Mouse (Mus musculus): ENCODE results near the gene Gm12845. TPM values are rescaled to one million over a fixed set of nuclear protein-coding genes. Genes with fewer than 3 reads are reported as not detected.
"Not testable (repeated sequence)": the region's sequence is repeated elsewhere in the genome, so short reads cannot be mapped to it uniquely, and the experiment has no call there.

Gm12845 gene
- total RNA-seq (2015) (not detected in 2 replicates), total RNA-seq (2017) (not detected in 2 replicates)

- no peak for ATAC-seq (replicated peaks; ENCODE audit: poor library complexity)
Observed at GRCm38 (mm10) chr4:117724112-117724511, at the start of gene Gm12845. Gene Gm12845, plus strand, starts transcription at chr4:117724412.

GRCm38 (mm10) chr4:117676903-117677302 is 47.3 kb upstream of the Gm12845 start:
- ATAC-seq (replicated peaks; ENCODE audit: poor library complexity): peak; percentile 74

- ATAC-seq (replicated peaks; ENCODE audit: poor library complexity): peak; percentile 41; the same call in 1 of the 2 replicates
Observed at GRCm38 (mm10) chr4:117680963-117681362, 43.2 kb upstream of the Gm12845 start.

- peak; percentile 91 for ATAC-seq (replicated peaks; ENCODE audit: poor library complexity)
Observed at GRCm38 (mm10) chr4:117681931-117682461, 42.2 kb upstream of the Gm12845 start, which contains the start of gene Dmap1. Gene Dmap1, minus strand, starts transcription at chr4:117682273.

- ATAC-seq (replicated peaks; ENCODE audit: poor library complexity): no peak
Observed at GRCm38 (mm10) chr4:117682463-117682862, 41.7 kb upstream of the Gm12845 start.

GRCm38 (mm10) chr4:117683048-117683768 is 41.0 kb upstream of the Gm12845 start:
- no peak for ATAC-seq (replicated peaks; ENCODE audit: poor library complexity)

GRCm38 (mm10) chr4:117686354-117686753 is 37.9 kb upstream of the Gm12845 start:
- no peak for ATAC-seq (replicated peaks; ENCODE audit: poor library complexity)

GRCm38 (mm10) chr4:117705361-117705760 is 18.9 kb upstream of the Gm12845 start:
- peak; percentile 80 for ATAC-seq (replicated peaks; ENCODE audit: poor library complexity)

GRCm38 (mm10) chr4:117708780-117709550 is 15.2 kb upstream of the Gm12845 start:
- ATAC-seq (replicated peaks; ENCODE audit: poor library complexity): no peak

- no peak for ATAC-seq (replicated peaks; ENCODE audit: poor library complexity)
Observed at GRCm38 (mm10) chr4:117712314-117712713, 11.9 kb upstream of the Gm12845 start.

GRCm38 (mm10) chr4:117713303-117714098 is 10.7 kb upstream of the Gm12845 start:
- no peak for ATAC-seq (replicated peaks; ENCODE audit: poor library complexity)

GRCm38 (mm10) chr4:117731926-117732325 is 7.7 kb downstream of the Gm12845 start:
- ATAC-seq (replicated peaks; ENCODE audit: poor library complexity): no peak

GRCm38 (mm10) chr4:117737559-117737958 is 13.3 kb downstream of the Gm12845 start:
- peak; percentile 73 for ATAC-seq (replicated peaks; ENCODE audit: poor library complexity)

- ATAC-seq (replicated peaks; ENCODE audit: poor library complexity): not testable (repeated sequence)
Observed at GRCm38 (mm10) chr4:117752469-117752868, 28.3 kb downstream of the Gm12845 start.

GRCm38 (mm10) chr4:117760151-117760550 is 35.9 kb downstream of the Gm12845 start:
- no peak for ATAC-seq (replicated peaks; ENCODE audit: poor library complexity)

- no peak for ATAC-seq (replicated peaks; ENCODE audit: poor library complexity)
Observed at GRCm38 (mm10) chr4:117765416-117765815, 41.2 kb downstream of the Gm12845 start, which contains the start of gene Klf17. Gene Klf17, minus strand, starts transcription at chr4:117765648.

- peak; percentile 72 for ATAC-seq (replicated peaks; ENCODE audit: poor library complexity)
Observed at GRCm38 (mm10) chr4:117770935-117771334, 46.7 kb downstream of the Gm12845 start.

GRCm38 (mm10) chr4:117772960-117773359 is 48.7 kb downstream of the Gm12845 start:
- no peak for ATAC-seq (replicated peaks; ENCODE audit: poor library complexity)

All from megakaryocyte progenitor cell, adult 5-6 weeks (primary cell).